Mouse (Mus musculus) CH12.LX (cell line): ENCODE results near the gene Coq8b.

Experiments used
- CHD1 ChIP-seq: IDR thresholded peaks from 2 replicates; pipeline ENCODE4 v1.6.1; 2012; ENCODE audit warnings: low read depth, low read length, improper control_type of control experiment, inconsistent platforms
- EP300 ChIP-seq: IDR thresholded peaks from 2 replicates; pipeline ENCODE4 v1.6.1; 2011; ENCODE audit warnings: low read length, improper control_type of control experiment
- ETS1 ChIP-seq: conservative IDR thresholded peaks from 2 replicates; pipeline ENCODE4 v1.6.1; 2012; ENCODE audit warnings: low read depth, mild to moderate bottlenecking, inconsistent platforms, low read length, improper control_type of control experiment, moderate library complexity
- HCFC1 ChIP-seq: IDR thresholded peaks from 2 replicates; pipeline ENCODE4 v1.6.1; 2012; ENCODE audit warnings: low read depth, mild to moderate bottlenecking, inconsistent platforms, low read length, improper control_type of control experiment
- MXI1 ChIP-seq: IDR thresholded peaks from 2 replicates; pipeline ENCODE4 v1.6.1; 2011; ENCODE audit warnings: mild to moderate bottlenecking, low read depth, low read length, improper control_type of control experiment
- POLR2A ChIP-seq: IDR thresholded peaks from 2 replicates; pipeline ENCODE4 v1.6.1; 2011; ENCODE audit warnings: low read depth, mild to moderate bottlenecking, improper control_type of control experiment, low read length
- SMC3 ChIP-seq: IDR thresholded peaks from 2 replicates; pipeline ENCODE4 v1.6.1; 2011; ENCODE audit warnings: low read depth, low read length, improper control_type of control experiment
- TBP ChIP-seq: conservative IDR thresholded peaks from 2 replicates; pipeline ENCODE4 v1.6.1; 2011; ENCODE audit warnings: low read depth, low read length, improper control_type of control experiment
- USF1 ChIP-seq: IDR thresholded peaks from 2 replicates; pipeline ENCODE4 v1.6.1; 2014; ENCODE audit warnings: low read depth, mild to moderate bottlenecking, inconsistent platforms, low read length, improper control_type of control experiment

DNA sequence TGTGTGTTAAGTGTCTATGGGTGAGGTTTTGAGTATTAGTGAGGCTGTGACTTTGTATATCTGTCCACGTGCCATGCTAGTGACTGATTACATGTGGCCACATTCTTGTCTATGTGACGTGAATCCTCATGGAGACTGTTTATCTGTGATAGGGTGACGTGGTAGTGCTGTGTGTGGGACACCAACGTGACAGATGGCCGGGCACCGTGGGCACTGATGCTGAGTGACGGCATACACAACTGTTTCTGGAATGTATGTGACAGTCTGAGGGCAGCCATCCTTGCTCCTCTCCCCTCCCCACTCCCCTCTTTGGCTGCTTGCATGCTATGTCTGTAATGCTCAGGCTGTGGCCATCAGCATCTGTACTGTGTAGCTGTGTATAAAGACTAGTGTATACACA, 28.0 kb downstream of the Coq8b start:
- no peak for TF ChIP-seq SMC3
- TF ChIP-seq CHD1 = no peak
- no peak for TF ChIP-seq HCFC1
- no peak for TF ChIP-seq TBP
- no peak for TF ChIP-seq ETS1
- no peak for TF ChIP-seq EP300
- TF ChIP-seq POLR2A = no peak
- TF ChIP-seq USF1 = no peak
- TF ChIP-seq MXI1 = no peak
